Mouse (Mus musculus): Measurements from ENCODE around the gene Adgrb2. TPM values are rescaled to one million over a fixed set of nuclear protein-coding genes. Genes with fewer than 3 reads are reported as not detected.

Adgrb2 gene
- polyA plus RNA-seq, 1 experiment from 2014 or later = 1.3 TPM

- WGBS = 30% methylated on average over 7 of the region's 7 CpGs
- no peaks in the 10 kb centered on the region for H3K9me3 ChIP-seq (replicated peaks)
- peaks cover 35% of the 10 kb centered on the region for H3K27me3 ChIP-seq
- no peak overlapping the region for H3K4me3 ChIP-seq
- ATAC-seq (replicated peaks; ENCODE audit: insufficient number of reproducible peaks, insufficient read depth, low FRiP score, low read depth) = peak; percentile 39; the same call in 1 of the 2 replicates
- no peak overlapping the region for H3K9ac ChIP-seq
- H3K27ac ChIP-seq = no peak overlapping the region
- H3K36me3 ChIP-seq = no peaks in the 10 kb centered on the region
- H3K4me1 ChIP-seq (replicated peaks) = peaks cover 13% of the 10 kb centered on the region
- H3K4me2 ChIP-seq = no peak overlapping the region
Measured at GRCm38 (mm10) chr4:129971989-129972388, 12.7 kb upstream of the Adgrb2 start.

GRCm38 (mm10) chr4:129974285-129974684, 10.4 kb upstream of the Adgrb2 start:
- H3K9me3 ChIP-seq (replicated peaks) = no peaks in the 10 kb centered on the region
- H3K9ac ChIP-seq = no peak overlapping the region
- H3K4me3 ChIP-seq = no peak overlapping the region
- peaks cover 42% of the 10 kb centered on the region for H3K27me3 ChIP-seq
- H3K4me1 ChIP-seq (replicated peaks) = peaks cover 9% of the 10 kb centered on the region
- no peaks in the 10 kb centered on the region for H3K36me3 ChIP-seq
- ATAC-seq (replicated peaks; ENCODE audit: insufficient number of reproducible peaks, insufficient read depth, low FRiP score, low read depth) = no peak
- no peak overlapping the region for H3K4me2 ChIP-seq
- H3K27ac ChIP-seq = no peak overlapping the region
- WGBS = 65% methylated on average over 9 of the region's 9 CpGs

GRCm38 (mm10) chr4:129977256-129977655, 7.4 kb upstream of the Adgrb2 start:
- Histone ChIP-seq H3K9me3 (replicated peaks) (no peaks in the 10 kb centered on the region), H3K4me2 (no peak overlapping the region), H3K36me3 (no peaks in the 10 kb centered on the region), H3K4me3 (no peak overlapping the region), H3K4me1 (replicated peaks) (peaks cover 3% of the 10 kb centered on the region), H3K27me3 (peaks cover 57% of the 10 kb centered on the region), H3K27ac (no peak overlapping the region), H3K9ac (no peak overlapping the region)
- 60% methylated on average over 4 of the region's 4 CpGs for WGBS
- no peak for ATAC-seq (replicated peaks; ENCODE audit: insufficient number of reproducible peaks, insufficient read depth, low FRiP score, low read depth)

GRCm38 (mm10) chr4:129978227-129978626, 6.4 kb upstream of the Adgrb2 start:
- 71% methylated on average over 4 of the region's 4 CpGs for WGBS
- no peak for ATAC-seq (replicated peaks; ENCODE audit: insufficient number of reproducible peaks, insufficient read depth, low FRiP score, low read depth)
- Histone ChIP-seq H3K27me3 (peaks cover 60% of the 10 kb centered on the region), H3K4me3 (no peak overlapping the region), H3K9me3 (replicated peaks) (no peaks in the 10 kb centered on the region), H3K27ac (no peak overlapping the region), H3K4me1 (replicated peaks) (peaks cover 5% of the 10 kb centered on the region), H3K9ac (no peak overlapping the region), H3K36me3 (no peaks in the 10 kb centered on the region), H3K4me2 (no peak overlapping the region)

- no peak overlapping the region for H3K27ac ChIP-seq
- H3K9ac ChIP-seq = no peak overlapping the region
- no peaks in the 10 kb centered on the region for H3K36me3 ChIP-seq
- peaks cover 12% of the 10 kb centered on the region for H3K4me1 ChIP-seq (replicated peaks)
- H3K4me3 ChIP-seq = no peak overlapping the region
- peaks cover 58% of the 10 kb centered on the region for H3K27me3 ChIP-seq
- WGBS = 56% methylated on average over 4 of the region's 4 CpGs
- H3K9me3 ChIP-seq (replicated peaks) = no peaks in the 10 kb centered on the region
- no peak overlapping the region for H3K4me2 ChIP-seq
- ATAC-seq (replicated peaks; ENCODE audit: insufficient number of reproducible peaks, insufficient read depth, low FRiP score, low read depth) = no peak
Measured at GRCm38 (mm10) chr4:129978930-129979329, 5.7 kb upstream of the Adgrb2 start.

GRCm38 (mm10) chr4:129981657-129982056, 3.0 kb upstream of the Adgrb2 start:
- WGBS = 74% methylated on average over 11 of the region's 11 CpGs
- Histone ChIP-seq H3K9ac (no peak overlapping the region), H3K27me3 (peaks cover 69% of the 10 kb centered on the region), H3K4me2 (no peak overlapping the region), H3K4me1 (replicated peaks) (peaks cover 31% of the 10 kb centered on the region), H3K27ac (no peak overlapping the region), H3K36me3 (no peaks in the 10 kb centered on the region), H3K9me3 (replicated peaks) (no peaks in the 10 kb centered on the region), H3K4me3 (no peak overlapping the region)
- no peak for ATAC-seq (replicated peaks; ENCODE audit: insufficient number of reproducible peaks, insufficient read depth, low FRiP score, low read depth)

GRCm38 (mm10) chr4:129983046-129983445, 1.6 kb upstream of the Adgrb2 start:
- Histone ChIP-seq H3K27ac (no peak overlapping the region), H3K27me3 (peaks cover 75% of the 10 kb centered on the region), H3K4me3 (no peak overlapping the region), H3K4me1 (replicated peaks) (peaks cover 43% of the 10 kb centered on the region), H3K9ac (no peak overlapping the region), H3K36me3 (no peaks in the 10 kb centered on the region), H3K4me2 (no peak overlapping the region), H3K9me3 (replicated peaks) (no peaks in the 10 kb centered on the region)
- ATAC-seq (replicated peaks; ENCODE audit: insufficient number of reproducible peaks, insufficient read depth, low FRiP score, low read depth) = no peak
- WGBS = 27% methylated on average over 5 of the region's 5 CpGs

GRCm38 (mm10) chr4:129983764-129984420, 778 bp upstream of the Adgrb2 start:
- 0 out of 2 replicates have a peak, but pooled peaks have one; percentile 12 for ATAC-seq (replicated peaks; ENCODE audit: insufficient number of reproducible peaks, insufficient read depth, low FRiP score, low read depth)
- no peaks in the 10 kb centered on the region for H3K36me3 ChIP-seq
- peaks cover 43% of the 10 kb centered on the region for H3K4me1 ChIP-seq (replicated peaks)
- H3K9me3 ChIP-seq (replicated peaks) = no peaks in the 10 kb centered on the region
- no peak overlapping the region for H3K27ac ChIP-seq
- 6% methylated on average over 15 of the region's 15 CpGs for WGBS
- peak overlapping the region; percentile 65 for H3K4me3 ChIP-seq
- H3K9ac ChIP-seq = peak overlapping the region; percentile 64; the same call in 1 of the 2 replicates
- H3K4me2 ChIP-seq = peak overlapping the region; percentile 99
- peaks cover 79% of the 10 kb centered on the region for H3K27me3 ChIP-seq

- peaks cover 89% of the 10 kb centered on the region for H3K27me3 ChIP-seq
- no peak overlapping the region for H3K27ac ChIP-seq
- 1% methylated on average over 44 of the region's 48 CpGs for WGBS
- peak overlapping the region; percentile 65 for H3K4me3 ChIP-seq
- no peaks in the 10 kb centered on the region for H3K36me3 ChIP-seq
- no peak for ATAC-seq (replicated peaks; ENCODE audit: insufficient number of reproducible peaks, insufficient read depth, low FRiP score, low read depth)
- peaks cover 43% of the 10 kb centered on the region for H3K4me1 ChIP-seq (replicated peaks)
- peak overlapping the region; percentile 64 for H3K9ac ChIP-seq
- no peaks in the 10 kb centered on the region for H3K9me3 ChIP-seq (replicated peaks)
- peak overlapping the region; percentile 99 for H3K4me2 ChIP-seq
Measured at GRCm38 (mm10) chr4:129985161-129985670, 546 bp downstream of the Adgrb2 start.

- H3K9me3 ChIP-seq (replicated peaks) = no peaks in the 10 kb centered on the region
- WGBS = 1% methylated on average over 58 of the region's 58 CpGs
- peaks cover 43% of the 10 kb centered on the region for H3K4me1 ChIP-seq (replicated peaks)
- peaks cover 84% of the 10 kb centered on the region for H3K27me3 ChIP-seq
- peak overlapping the region; percentile 64; the same call in 1 of the 2 replicates for H3K9ac ChIP-seq
- no peak overlapping the region for H3K27ac ChIP-seq
- no peaks in the 10 kb centered on the region for H3K36me3 ChIP-seq
- peak overlapping the region; percentile 99 for H3K4me2 ChIP-seq
- H3K4me3 ChIP-seq = peak overlapping the region; percentile 65
- 0 out of 2 replicates have a peak, but pooled peaks have one; percentile 8 for ATAC-seq (replicated peaks; ENCODE audit: insufficient number of reproducible peaks, insufficient read depth, low FRiP score, low read depth)
Measured at GRCm38 (mm10) chr4:129985671-129986441, 1.2 kb downstream of the Adgrb2 start.

GRCm38 (mm10) chr4:129987825-129988504, 3.3 kb downstream of the Adgrb2 start:
- peak overlapping the region; percentile 57 for H3K4me3 ChIP-seq
- peaks cover 67% of the 10 kb centered on the region for H3K27me3 ChIP-seq
- peaks cover 41% of the 10 kb centered on the region for H3K4me1 ChIP-seq (replicated peaks)
- H3K27ac ChIP-seq = no peak overlapping the region
- peak overlapping the region; percentile 92 for H3K4me2 ChIP-seq
- H3K36me3 ChIP-seq = no peaks in the 10 kb centered on the region
- WGBS = under 1% methylated on average over 49 of the region's 53 CpGs
- no peak for ATAC-seq (replicated peaks; ENCODE audit: insufficient number of reproducible peaks, insufficient read depth, low FRiP score, low read depth)
- H3K9ac ChIP-seq = peak overlapping the region; percentile 42
- no peaks in the 10 kb centered on the region for H3K9me3 ChIP-seq (replicated peaks)
